Mouse (Mus musculus) cortical plate, adult 2 months (tissue): Measurements from ENCODE around the gene Gm10409. TPM values are rescaled to one million over a fixed set of nuclear protein-coding genes. Genes with fewer than 3 reads are reported as not detected.
"Not testable (repeated sequence)": the region's sequence is repeated elsewhere in the genome, so short reads cannot be mapped to it uniquely, and the experiment has no call there.

Source experiments
- H3K27ac ChIP-seq: fragments of 200-500 bp; 2 replicates; pipeline ENCODE4 v1.5.1; 2012; ENCODE audit warnings: low read length, control low read depth, inconsistent platforms; ENCODE audit not compliant: insufficient read depth
- H3K4me1 ChIP-seq: fragments of 200-500 bp; 2 replicates; pipeline ENCODE4 v1.6.1; 2011; ENCODE audit warnings: low read length; ENCODE audit not compliant: control insufficient read depth, insufficient read depth
- H3K4me3 ChIP-seq: fragments of 200-500 bp; 2 replicates; pipeline ENCODE4 v1.5.1; 2011; ENCODE audit warnings: mild to moderate bottlenecking, low read length, control low read depth; ENCODE audit not compliant: insufficient read depth
- polyA plus RNA-seq: library from polyadenylated mRNA; depleted of rRNA; stranded (reverse); fragments of >200 nt; gene quantifications from 2 replicates; pipeline ENCODE4 v1.2.3, GENCODE M21; 2012; rRNA removed

Gene Gm10409
- polyA plus RNA-seq: 1.2 and 1.3 TPM in 2 replicates

DNA sequence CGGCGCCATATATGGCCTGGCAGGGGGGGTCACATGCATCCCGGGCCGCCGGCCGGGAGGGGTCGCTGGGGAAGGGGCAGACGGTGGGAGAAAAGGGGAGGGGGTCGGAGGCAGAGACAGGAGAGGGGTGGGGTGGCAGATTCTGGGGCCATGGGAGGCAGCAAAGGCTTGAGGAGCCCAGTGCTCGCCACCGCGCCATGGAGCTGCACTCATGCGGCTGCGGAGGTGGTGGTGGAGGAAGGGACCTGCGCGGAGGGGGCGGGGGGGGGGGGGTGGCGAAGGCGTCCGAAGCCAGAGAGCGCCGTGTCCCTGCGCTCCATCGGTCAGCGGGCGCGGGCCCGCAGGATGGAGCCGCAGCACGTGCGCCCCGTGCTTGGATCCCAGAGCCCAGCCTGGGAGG lies at the start of gene Gm10409:
Gene Gm10409, plus strand, starts transcription at position 301 of the 400 bp plus-strand sequence.
- not testable (repeated sequence) for H3K4me1 ChIP-seq, H3K27ac ChIP-seq, H3K4me3 ChIP-seq

GRCm38 (mm10) chr14:3394793-3395192 lies 17.6 kb upstream of the Gm10409 start, which contains the start of gene Gm10413:
Gm10413 (plus strand) TSS chr14:3395093.
- not testable (repeated sequence) for H3K27ac ChIP-seq, H3K4me3 ChIP-seq, H3K4me1 ChIP-seq

DNA sequence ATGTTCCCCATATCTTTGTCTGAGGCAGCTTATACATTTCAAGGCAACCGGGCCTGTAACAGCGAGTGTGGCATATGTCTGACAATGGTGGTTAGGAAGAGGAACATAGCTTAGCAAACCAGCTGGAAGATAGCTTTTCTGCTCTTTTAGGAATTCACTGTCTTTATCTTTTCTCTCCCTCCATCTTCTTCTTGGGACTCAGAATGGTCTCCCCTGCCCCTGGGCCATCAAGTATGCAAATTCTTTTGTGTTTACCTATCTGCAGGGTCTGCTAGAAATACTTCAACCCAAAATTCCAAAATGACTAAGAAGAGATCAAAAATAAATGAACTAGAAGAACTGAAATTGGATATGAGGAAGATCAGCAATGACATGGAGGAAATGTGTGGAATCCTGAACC lies 15.4 kb downstream of the Gm10409 start, which contains the start of gene Gm3005:
Gene Gm3005, plus strand, starts transcription at position 301 of the 400 bp plus-strand sequence.
- H3K4me3 ChIP-seq, H3K4me1 ChIP-seq, H3K27ac ChIP-seq: not testable (repeated sequence)

GRCm38 (mm10) chr14:3449079-3449478 lies 36.7 kb downstream of the Gm10409 start, which contains the start of gene Gm10408:
Gm10408 (plus strand) TSS chr14:3449379.
- H3K4me1 ChIP-seq, H3K4me3 ChIP-seq: not testable (repeated sequence)

More at GRCm38 (mm10) chr14:3449079-3449478, 36.7 kb downstream of the Gm10409 start, which contains the start of gene Gm10408:
- H3K27ac ChIP-seq: not testable (repeated sequence)

Other genes starting within 250 kb of the Gm10409 start
- 0.25 TPM in 1 of 2 replicates, not detected in the other for gene Gm5795, start 224.4 kb upstream of the Gm10409 start, polyA plus RNA-seq
- gene D830030K20Rik, start 204.1 kb upstream of the Gm10409 start, polyA plus RNA-seq: 6.3 and 6.9 TPM in 2 replicates
- 0.08 and 0.11 TPM in 2 replicates for gene Gm2956, start 80.0 kb upstream of the Gm10409 start, polyA plus RNA-seq
- gene Gm10413, start 17.5 kb upstream of the Gm10409 start, polyA plus RNA-seq: not detected in 2 replicates
- 1.2 and 1.5 TPM in 2 replicates for gene Gm3005, start 15.5 kb downstream of the Gm10409 start, polyA plus RNA-seq
- gene Gm10408, start 36.8 kb downstream of the Gm10409 start, polyA plus RNA-seq: not detected in 2 replicates
- not detected in 2 replicates for gene Gm3012, start 221.9 kb downstream of the Gm10409 start, polyA plus RNA-seq
- gene Gm3020, start 239.4 kb downstream of the Gm10409 start, polyA plus RNA-seq: 1.2 and 1.3 TPM in 2 replicates